Mouse (Mus musculus): Measurements from ENCODE around the gene Trim9.

- TF ChIP-seq POLR2A (IDR thresholded peaks at IDR 0.05; ENCODE audit: control insufficient read depth in 1 of 2, insufficient read depth in 1 of 2, low read depth in 1 of 2, low read length in 2 of 2, poor library complexity in 1 of 2) (no peak), MEF2A (IDR thresholded peaks at IDR 0.05; ENCODE audit: extremely low read depth, insufficient replicate concordance, low read depth, low read length, poor library complexity, severe bottlenecking) (no peak), HCFC1 (IDR thresholded peaks at IDR 0.05; ENCODE audit: low read depth, low read length) (no peak), SIN3A (IDR thresholded peaks at IDR 0.05; ENCODE audit: low read length) (no peak), CTCF (IDR thresholded peaks at IDR 0.05 in 2 of 3, conservative IDR thresholded peaks at IDR 0.05 in 1 of 3; ENCODE audit: control insufficient read depth in 1 of 3, insufficient read depth in 1 of 3, low read depth in 2 of 3, low read length in 3 of 3, poor library complexity in 1 of 3, severe bottlenecking in 1 of 3) (no peak), EP300 (IDR thresholded peaks at IDR 0.05; ENCODE audit: low read depth in 1 of 2, low read length in 2 of 2) (no peak), USF2 (IDR thresholded peaks at IDR 0.05; ENCODE audit: borderline replicate concordance in 1 of 2, insufficient read depth in 1 of 2, low read depth in 1 of 2, low read length in 2 of 2) (no peak), TCF12 (IDR thresholded peaks at IDR 0.05; ENCODE audit: low read depth, low read length) (no peak), ETS1 (IDR thresholded peaks at IDR 0.05; ENCODE audit: low read depth, low read length) (no peak), CHD1 (IDR thresholded peaks at IDR 0.05; ENCODE audit: low read depth, low read length) (no peak)
Measured at GRCm38 (mm10) chr12:70335176-70335575, 12.2 kb downstream of the Trim9 start.
